ENCODE assay signal across 24 mouse cellular contexts in genomic region chr14:11837714-11838113, GRCm38 (mm10).
"Had no signal": no experiment of that assay in that cellular context is flagged by ENCODE, and none has a peak within 500 bp of the region (broad histone marks: within the 10 kb centered on the region; RNA-seq: fewer than 3 reads in every experiment).

No protein-coding gene starts in this region.

- H3K27ac ChIP-seq: heart, adult 2 months; hindbrain, embryonic 10.5 days; hindbrain, embryonic 12.5 days; hindbrain, embryonic 14.5 days; intestine, embryonic 15.5 days; layer of hippocampus, adult 2 months; limb, embryonic 10.5 days; limb, embryonic 12.5 days; liver, embryonic 13.5 days had no signal

- DNase-seq: gastrocnemius, postnatal 25 days; heart, adult 2 months; heart, postnatal 10 days; heart, postnatal 4 days; kidney, adult 18-20 months; kidney, adult 8-10 months; kidney, postnatal 10 days; kidney, postnatal 25 days; kidney, postnatal 4 days; liver; liver, embryonic 13.5 days had no signal

- H3K4me1 ChIP-seq: hindbrain, embryonic 10.5 days; hindbrain, embryonic 12.5 days; intestine, embryonic 15.5 days; liver, embryonic 13.5 days had no signal

- H3K4me2 ChIP-seq: heart, embryonic 11.5 days; hindbrain, embryonic 12.5 days; hindbrain, embryonic 14.5 days; intestine, embryonic 15.5 days; limb, embryonic 12.5 days; liver, embryonic 11.5 days; liver, embryonic 13.5 days had no signal

- H3K4me3 ChIP-seq: heart, adult 2 months; hindbrain, embryonic 10.5 days; hindbrain, embryonic 12.5 days; intestine, embryonic 15.5 days; layer of hippocampus, adult 2 months; limb, embryonic 10.5 days; limb, embryonic 12.5 days; liver, embryonic 13.5 days had no signal

- H3K9me3 ChIP-seq: hindbrain, embryonic 10.5 days; hindbrain, embryonic 12.5 days; intestine, embryonic 15.5 days; limb, embryonic 10.5 days; limb, embryonic 12.5 days; liver, embryonic 13.5 days had no signal

- ATAC-seq: forebrain, embryonic 16.5 days; hindbrain, embryonic 16.5 days; inflammation-experienced regulatory T-cells, adult 6 months; intestine, embryonic 15.5 days; intestine, postnatal 0 days had no signal

- H3K9ac ChIP-seq: hindbrain, embryonic 12.5 days; hindbrain, embryonic 14.5 days; intestine, embryonic 15.5 days; limb, embryonic 12.5 days; liver, embryonic 13.5 days had no signal

- H3K27me3 ChIP-seq: hindbrain, embryonic 12.5 days; intestine, embryonic 15.5 days; limb, embryonic 12.5 days; liver, embryonic 13.5 days had no signal

- H3K36me3 ChIP-seq: hindbrain, embryonic 10.5 days; hindbrain, embryonic 12.5 days; intestine, embryonic 15.5 days; limb, embryonic 10.5 days; limb, embryonic 12.5 days; liver, embryonic 13.5 days had no signal
